Mouse (Mus musculus) intestine, postnatal 0 days (tissue): ENCODE results near the gene Klrg1. TPM values are rescaled to one million over a fixed set of nuclear protein-coding genes. Genes with fewer than 3 reads are reported as not detected.

Source experiments
- ATAC-seq: fragments of 200-750 bp; cut with Nextera tagmentation; 2 replicates; pipeline ENCODE4 v1.8.0; 2017; ENCODE audit warnings: mild to moderate bottlenecking, moderate TSS enrichment, moderate library complexity
- H3K27ac ChIP-seq: fragments of 300-500 bp; sonication (generic); 2 replicates; pipeline ENCODE4 v1.5.1; 2014; ENCODE audit warnings: mild to moderate bottlenecking, low read depth, low read length, moderate library complexity
- H3K27me3 ChIP-seq: fragments of 300-500 bp; sonication (generic); replicated peaks from 2 replicates; pipeline ENCODE4 v1.6.1; 2014; ENCODE audit warnings: low read length, mixed read lengths; ENCODE audit not compliant: control insufficient read depth, insufficient read depth
- H3K36me3 ChIP-seq: fragments of 300-500 bp; sonication (generic); 2 replicates; pipeline ENCODE4 v1.6.1; 2014; ENCODE audit warnings: mild to moderate bottlenecking, moderate library complexity; ENCODE audit not compliant: control insufficient read depth, insufficient read depth
- H3K4me1 ChIP-seq: fragments of 300-500 bp; sonication (generic); replicated peaks from 2 replicates; pipeline ENCODE4 v1.6.1; 2014; ENCODE audit warnings: antibody characterized with exemption, low read length, mixed read lengths; ENCODE audit not compliant: control insufficient read depth, insufficient read depth
- H3K4me2 ChIP-seq: fragments of 300-500 bp; sonication (generic); replicated peaks from 2 replicates; pipeline ENCODE4 v1.6.1; 2014; ENCODE audit warnings: low read depth, mild to moderate bottlenecking, moderate library complexity
- H3K4me3 ChIP-seq: fragments of 300-500 bp; sonication (generic); 2 replicates; pipeline ENCODE4 v1.5.1; 2014; ENCODE audit warnings: low read depth, low read length
- H3K9ac ChIP-seq: fragments of 300-500 bp; sonication (generic); 2 replicates; pipeline ENCODE4 v1.6.1; 2014; ENCODE audit warnings: mild to moderate bottlenecking, low read depth, low read length
- H3K9me3 ChIP-seq: fragments of 300-500 bp; sonication (generic); 2 replicates; pipeline ENCODE4 v1.6.1; 2016; ENCODE audit warnings: mixed run types; ENCODE audit not compliant: control insufficient read depth
- CTCF ChIP-seq: sonication (generic); IDR thresholded peaks from 2 replicates; pipeline ENCODE4 v1.5.1; 2016; ENCODE audit warnings: low read depth, mild to moderate bottlenecking, control low read depth, antibody characterized with exemption, moderate library complexity
- WGBS: fragments of 180-500 bp; shearing (Covaris S2); extraction: QIAGEN DNeasy Blood & Tissue Kit; methylation state at CpG from one replicate; pipeline ENCODE4 v1.1.7; 2014; 5-methylcytosine and 5-hydroxymethylcytosine counted together
- polyA plus RNA-seq: library from polyadenylated mRNA; unstranded; fragments of >200 nt; fragmentation: Nextera tagmentation; extraction: Ambion mirVana; gene quantifications from 2 replicates; pipeline ENCODE4 v1.2.1, GENCODE M21; 2015

Gene Klrg1
- polyA plus RNA-seq, 1 experiment from 2014 or later, result 0.08 TPM

GRCm38 (mm10) chr6:122274546-122274945 is 8.1 kb downstream of the Klrg1 start:
- WGBS, result 24% methylated on average over 5 of the region's 5 CpGs
- Histone ChIP-seq H3K4me3 (no peak overlapping the region), H3K9me3 (no peaks in the 10 kb centered on the region), H3K4me1 (no peaks in the 10 kb centered on the region), H3K4me2 (no peak overlapping the region), H3K9ac (no peak overlapping the region), H3K36me3 (no peaks in the 10 kb centered on the region), H3K27ac (no peak overlapping the region), H3K27me3 (no peaks in the 10 kb centered on the region)
- no peak for TF ChIP-seq CTCF
- no peak for ATAC-seq

GRCm38 (mm10) chr6:122270152-122270551 is 12.5 kb downstream of the Klrg1 start:
- no peak for ATAC-seq
- no peaks in the 10 kb centered on the region for H3K9me3 ChIP-seq
- 73% methylated on average over 11 of the region's 11 CpGs for WGBS

DNA sequence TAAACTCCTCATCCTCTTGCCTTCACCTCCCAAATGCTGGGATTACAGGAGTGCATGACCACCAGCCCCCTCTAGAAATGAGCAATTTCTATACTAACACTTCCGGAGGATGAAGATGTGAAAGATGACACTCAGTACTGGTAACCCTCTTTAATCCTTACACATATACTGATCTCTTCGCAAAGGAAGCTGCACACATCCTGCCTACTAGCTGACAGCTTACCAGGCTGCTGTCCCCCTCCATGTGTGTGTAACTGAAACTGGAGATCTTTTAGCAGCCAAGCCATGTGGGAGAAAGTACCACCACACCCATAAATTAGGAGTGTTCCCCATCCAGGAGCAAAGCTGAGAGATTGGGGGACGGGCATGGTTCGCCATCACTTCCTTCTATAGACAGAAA is 13.5 kb downstream of the Klrg1 start:
- H3K36me3 ChIP-seq, result no peaks in the 10 kb centered on the region
- no peak overlapping the region for H3K4me3 ChIP-seq
- no peaks in the 10 kb centered on the region for H3K9me3 ChIP-seq
- ATAC-seq, result no peak
- H3K4me1 ChIP-seq, result no peaks in the 10 kb centered on the region
- H3K9ac ChIP-seq, result no peak overlapping the region
- no peaks in the 10 kb centered on the region for H3K27me3 ChIP-seq
- no peak overlapping the region for H3K4me2 ChIP-seq
- no peak overlapping the region for H3K27ac ChIP-seq
- WGBS, result 81% methylated on average over 4 of the region's 4 CpGs
- no peak for TF ChIP-seq CTCF

More at GRCm38 (mm10) chr6:122270152-122270551, 12.5 kb downstream of the Klrg1 start:
- Histone ChIP-seq H3K4me2 (no peak overlapping the region), H3K4me3 (no peak overlapping the region), H3K36me3 (no peaks in the 10 kb centered on the region), H3K27ac (no peak overlapping the region), H3K27me3 (no peaks in the 10 kb centered on the region), H3K9ac (no peak overlapping the region), H3K4me1 (no peaks in the 10 kb centered on the region)
- no peak for TF ChIP-seq CTCF

- 39% methylated on average over 3 of the region's 3 CpGs for WGBS
- Histone ChIP-seq H3K4me1 (no peaks in the 10 kb centered on the region), H3K36me3 (no peaks in the 10 kb centered on the region), H3K9ac (no peak overlapping the region), H3K9me3 (no peaks in the 10 kb centered on the region), H3K27ac (no peak overlapping the region), H3K4me3 (no peak overlapping the region), H3K27me3 (no peaks in the 10 kb centered on the region), H3K4me2 (no peak overlapping the region)
- no peak for ATAC-seq
- no peak for TF ChIP-seq CTCF
Observed at GRCm38 (mm10) chr6:122268561-122268960, 14.1 kb downstream of the Klrg1 start.

DNA sequence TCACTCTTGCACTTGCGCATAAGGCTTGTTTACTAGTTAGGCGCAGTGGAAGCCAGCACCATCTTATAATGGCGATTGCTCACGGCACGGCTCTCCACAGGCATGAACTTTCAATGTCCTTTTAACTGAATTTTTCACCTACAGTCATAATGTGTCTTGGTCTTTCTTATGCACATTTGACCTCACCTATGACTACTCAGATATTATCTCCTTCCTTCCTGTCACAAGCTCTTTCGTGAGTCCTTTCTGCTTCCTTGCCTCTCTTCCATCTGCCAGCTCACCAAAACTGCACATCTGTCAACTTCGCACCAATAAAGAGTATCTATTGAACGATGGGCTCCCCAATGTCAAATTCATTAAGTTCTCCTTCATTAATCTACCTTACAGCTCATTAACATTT is 20.1 kb downstream of the Klrg1 start:
- no peak overlapping the region for H3K4me2 ChIP-seq
- H3K27ac ChIP-seq, result no peak overlapping the region
- WGBS, result 88% methylated on average over 8 of the region's 8 CpGs
- H3K9me3 ChIP-seq, result no peaks in the 10 kb centered on the region
- H3K9ac ChIP-seq, result no peak overlapping the region
- no peaks in the 10 kb centered on the region for H3K27me3 ChIP-seq
- no peak for ATAC-seq
- no peaks in the 10 kb centered on the region for H3K36me3 ChIP-seq
- TF ChIP-seq CTCF, result no peak
- H3K4me3 ChIP-seq, result no peak overlapping the region
- H3K4me1 ChIP-seq, result no peaks in the 10 kb centered on the region

DNA sequence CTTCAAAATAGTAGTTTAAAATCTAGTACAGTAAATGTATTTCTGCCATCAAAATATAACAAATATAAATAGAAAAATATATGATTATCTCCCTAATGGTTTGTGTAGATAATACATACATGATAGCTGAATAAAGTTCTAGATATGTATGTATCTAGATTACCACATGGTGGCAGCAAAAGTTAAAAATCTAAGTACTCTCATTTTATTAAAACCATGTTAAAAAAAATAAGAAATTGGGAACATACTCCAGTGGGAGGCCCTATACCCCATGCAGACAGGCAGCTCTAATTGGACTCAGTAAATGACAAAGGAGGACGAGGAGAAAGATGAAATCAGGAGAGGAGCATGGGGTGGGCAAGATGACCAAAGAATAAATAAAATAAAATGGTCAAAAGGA is 30.5 kb downstream of the Klrg1 start:
- ATAC-seq, result no peak
- H3K9me3 ChIP-seq, result no peaks in the 10 kb centered on the region
- WGBS, result 56% methylated on average over 1 of the region's 1 CpGs

GRCm38 (mm10) chr6:122250033-122250432 is 32.6 kb downstream of the Klrg1 start:
- Histone ChIP-seq H3K27me3 (no peaks in the 10 kb centered on the region), H3K27ac (no peak overlapping the region), H3K4me2 (no peak overlapping the region), H3K4me1 (no peaks in the 10 kb centered on the region), H3K36me3 (no peaks in the 10 kb centered on the region), H3K4me3 (no peak overlapping the region), H3K9ac (no peak overlapping the region), H3K9me3 (no peaks in the 10 kb centered on the region)
- no peak for ATAC-seq
- no peak for TF ChIP-seq CTCF
- 70% methylated on average over 4 of the region's 4 CpGs for WGBS

More for the DNA sequence above, 30.5 kb downstream of the Klrg1 start:
- Histone ChIP-seq H3K27me3 (no peaks in the 10 kb centered on the region), H3K4me2 (no peak overlapping the region), H3K9ac (no peak overlapping the region), H3K27ac (no peak overlapping the region), H3K4me3 (no peak overlapping the region), H3K4me1 (no peaks in the 10 kb centered on the region), H3K36me3 (no peaks in the 10 kb centered on the region)
- TF ChIP-seq CTCF, result 0 out of 2 replicates have a peak, but pooled peaks have one; percentile 23

Other genes starting within 250 kb of the Klrg1 start
- 91.7 and 92.2 TPM in 2 replicates for gene M6pr, start 25.8 kb upstream of the Klrg1 start, polyA plus RNA-seq
- gene Phc1, start 57.7 kb upstream of the Klrg1 start, polyA plus RNA-seq, result 3.3 and 3.5 TPM in 2 replicates
- gene Rimklb, start 215.9 kb upstream of the Klrg1 start, polyA plus RNA-seq, result 1.3 and 1.5 TPM in 2 replicates
- 23.6 and 30.5 TPM in 2 replicates for gene Mfap5, start 223.0 kb upstream of the Klrg1 start, polyA plus RNA-seq